Mouse (Mus musculus): ENCODE results near the gene Slc1a2. TPM values are rescaled to one million over a fixed set of nuclear protein-coding genes. Genes with fewer than 3 reads are reported as not detected.

Gene Slc1a2
- not detected for polyA plus RNA-seq (2012; fragmentation: generic; extraction: Trizol)
- long read RNA-seq, experiment 1: 0 reads
- long read RNA-seq, experiment 2: 0 reads

DNA sequence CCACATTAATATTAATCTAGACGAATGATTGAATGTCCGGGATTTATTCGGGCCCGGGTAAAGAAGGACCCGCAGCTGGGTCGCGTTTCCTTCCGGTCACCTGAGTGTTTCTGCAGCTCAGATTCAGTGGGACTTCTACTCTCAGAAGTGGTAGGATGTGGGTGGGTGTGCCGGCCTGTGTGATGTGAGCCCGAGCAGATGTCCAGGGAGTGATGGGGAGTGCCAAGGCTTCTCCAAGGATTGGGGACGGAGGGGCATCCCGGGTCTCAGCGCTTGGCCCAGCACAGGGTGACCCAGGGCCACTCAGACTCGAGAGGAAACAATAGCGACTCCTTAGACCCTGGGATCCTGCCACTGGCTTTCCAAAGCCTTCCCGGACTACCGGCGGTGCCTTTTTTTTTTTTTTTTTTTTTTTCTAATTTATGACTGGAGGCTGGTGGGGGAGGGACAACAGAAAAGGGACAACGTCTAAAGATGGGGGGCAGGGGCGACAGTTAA lies at the start of gene Slc1a2:
TSS of gene Slc1a2 (plus strand) at position 497 of the 498 bp plus-strand sequence.
- Histone ChIP-seq H3K4me3 (ENCODE audit: insufficient read depth, poor library complexity, severe bottlenecking) (no peak within 1 kb of the TSS), H3K36me3 (ENCODE audit: control insufficient read depth, insufficient read depth) (no peaks in the 10 kb centered on the region), H3ac (ENCODE audit: control insufficient read depth, insufficient read length, low read depth) (no peak within 1 kb of the TSS), H3K79me2 (ENCODE audit: control insufficient read depth, insufficient read depth) (no peaks in the 10 kb centered on the region), H3K27me3 (ENCODE audit: control insufficient read depth, insufficient read depth, insufficient read length) (peaks cover 43% of the 10 kb centered on the region), H3K79me3 (ENCODE audit: low read depth) (no peaks in the 10 kb centered on the region)
- TF ChIP-seq USF1 (IDR thresholded peaks at IDR 0.05; ENCODE audit: low read depth) (no peak), CTCF (IDR thresholded peaks at IDR 0.05; ENCODE audit: control insufficient read depth, insufficient read depth, insufficient read length) (no peak), CEBPB (IDR thresholded peaks at IDR 0.05; ENCODE audit: low read depth) (no peak), MAX (IDR thresholded peaks at IDR 0.05) (no peak), FOSL1 (IDR thresholded peaks at IDR 0.05; ENCODE audit: insufficient read depth, low read length, poor library complexity, severe bottlenecking) (no peak), MYOG (IDR thresholded peaks at IDR 0.05; ENCODE audit: control insufficient read depth, extremely low read depth, insufficient read length) (no peak), MYOD1 (IDR thresholded peaks at IDR 0.05; ENCODE audit: control insufficient read depth, insufficient read length, low read depth) (no peak)

DNA sequence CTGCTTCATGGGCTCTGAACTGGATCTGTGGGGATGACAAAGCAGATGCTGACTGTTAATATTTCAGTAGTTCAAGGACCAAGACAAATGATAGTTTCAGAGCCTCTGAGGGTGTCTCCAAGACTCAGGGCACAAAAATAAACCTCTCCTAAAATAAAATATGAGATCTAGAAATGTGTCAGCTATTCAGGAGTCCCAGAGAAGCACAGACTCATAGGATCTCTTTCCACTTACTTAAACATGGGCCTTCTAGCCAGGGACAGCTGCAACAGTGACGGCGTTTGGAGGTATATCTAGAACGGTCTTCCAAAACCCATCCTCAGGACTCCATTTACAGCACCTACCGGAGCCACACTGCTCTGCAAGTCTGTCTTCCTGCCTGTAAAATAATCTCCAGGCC lies 48.0 kb upstream of the Slc1a2 start:
- no peak overlapping the region for H3ac ChIP-seq (ENCODE audit: control insufficient read depth, insufficient read length, low read depth)
- H3K79me3 ChIP-seq (ENCODE audit: low read depth): no peaks in the 10 kb centered on the region
- H3K36me3 ChIP-seq (ENCODE audit: control insufficient read depth, insufficient read depth): no peaks in the 10 kb centered on the region
- H3K27me3 ChIP-seq (ENCODE audit: control insufficient read depth, insufficient read depth, insufficient read length): peaks cover 16% of the 10 kb centered on the region
- H3K79me2 ChIP-seq (ENCODE audit: control insufficient read depth, insufficient read depth): no peaks in the 10 kb centered on the region
- TF ChIP-seq CTCF (IDR thresholded peaks at IDR 0.05; ENCODE audit: control insufficient read depth, insufficient read depth, insufficient read length): no peak
- no peak for TF ChIP-seq MYOD1 (IDR thresholded peaks at IDR 0.05; ENCODE audit: control insufficient read depth, insufficient read length, low read depth)
- no peak for TF ChIP-seq USF1 (IDR thresholded peaks at IDR 0.05; ENCODE audit: low read depth)
- TF ChIP-seq MYOG (IDR thresholded peaks at IDR 0.05; ENCODE audit: control insufficient read depth, extremely low read depth, insufficient read length): no peak
- no peak for TF ChIP-seq MAX (IDR thresholded peaks at IDR 0.05)
- no peak for TF ChIP-seq CEBPB (IDR thresholded peaks at IDR 0.05; ENCODE audit: low read depth)
- TF ChIP-seq FOSL1 (IDR thresholded peaks at IDR 0.05; ENCODE audit: insufficient read depth, low read length, poor library complexity, severe bottlenecking): no peak
- H3K4me3 ChIP-seq (ENCODE audit: insufficient read depth, poor library complexity, severe bottlenecking): no peak overlapping the region

DNA sequence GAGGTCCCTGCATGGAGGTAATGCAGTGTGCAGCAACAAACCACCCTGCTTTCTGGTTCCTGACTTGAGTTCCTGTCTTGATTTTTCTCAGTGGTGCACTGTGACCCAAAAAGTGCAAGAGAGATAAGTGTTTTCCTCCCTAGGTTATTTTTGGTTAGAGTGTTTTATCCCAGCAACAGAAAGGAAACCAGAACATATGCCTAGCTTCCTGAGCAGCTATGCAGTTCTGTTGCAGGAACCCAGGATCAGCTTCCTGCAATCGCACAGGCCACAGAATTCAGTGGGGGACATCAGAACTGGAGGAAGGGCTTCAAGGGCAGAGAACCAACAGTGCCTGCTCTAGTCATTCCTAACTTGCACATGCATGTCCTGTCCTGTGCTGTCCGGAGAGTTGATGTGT lies 41.8 kb upstream of the Slc1a2 start:
- Histone ChIP-seq H3K36me3 (ENCODE audit: control insufficient read depth, insufficient read depth) (no peaks in the 10 kb centered on the region), H3K4me3 (ENCODE audit: insufficient read depth, poor library complexity, severe bottlenecking) (no peak overlapping the region), H3ac (ENCODE audit: control insufficient read depth, insufficient read length, low read depth) (no peak overlapping the region), H3K79me2 (ENCODE audit: control insufficient read depth, insufficient read depth) (no peaks in the 10 kb centered on the region), H3K27me3 (ENCODE audit: control insufficient read depth, insufficient read depth, insufficient read length) (peaks cover 22% of the 10 kb centered on the region), H3K79me3 (ENCODE audit: low read depth) (no peaks in the 10 kb centered on the region)
- TF ChIP-seq FOSL1 (IDR thresholded peaks at IDR 0.05; ENCODE audit: insufficient read depth, low read length, poor library complexity, severe bottlenecking) (no peak), MAX (IDR thresholded peaks at IDR 0.05) (no peak), MYOG (IDR thresholded peaks at IDR 0.05; ENCODE audit: control insufficient read depth, extremely low read depth, insufficient read length) (no peak), CEBPB (IDR thresholded peaks at IDR 0.05; ENCODE audit: low read depth) (no peak), CTCF (IDR thresholded peaks at IDR 0.05; ENCODE audit: control insufficient read depth, insufficient read depth, insufficient read length) (no peak), MYOD1 (IDR thresholded peaks at IDR 0.05; ENCODE audit: control insufficient read depth, insufficient read length, low read depth) (no peak), USF1 (IDR thresholded peaks at IDR 0.05; ENCODE audit: low read depth) (no peak)

DNA sequence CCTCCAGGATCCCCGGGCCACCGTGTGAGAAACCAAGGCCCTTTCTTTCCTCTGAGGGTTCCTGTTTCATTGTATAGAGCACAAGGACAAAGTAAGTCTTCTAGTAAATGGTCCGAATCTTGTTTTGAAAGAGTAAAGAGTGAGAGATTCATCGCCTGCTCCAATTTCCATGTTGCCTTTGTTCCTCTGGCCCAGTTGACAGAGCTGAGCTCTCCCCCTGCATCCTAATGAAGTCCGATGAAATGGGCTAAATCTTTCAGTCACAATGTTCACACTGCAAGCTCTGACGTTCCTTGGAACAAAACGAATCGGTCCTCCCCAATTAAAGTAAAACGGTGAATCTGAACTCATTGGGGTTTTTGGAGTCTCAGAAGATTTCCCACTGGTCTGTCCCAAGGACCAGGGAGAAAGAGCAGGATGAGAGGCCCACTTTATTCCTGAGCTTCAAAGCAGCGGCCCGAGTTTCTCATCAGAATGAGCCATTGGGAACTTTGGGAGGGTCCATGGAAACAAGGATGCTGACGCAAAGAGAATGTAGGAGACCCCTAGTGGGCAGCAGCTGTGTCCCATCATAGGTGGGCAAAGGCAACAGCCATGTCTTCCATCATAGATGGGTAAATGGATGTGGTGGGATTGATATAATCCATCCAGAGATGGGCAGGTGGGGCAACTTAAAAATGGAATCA lies 37.6 kb upstream of the Slc1a2 start:
- no peaks in the 10 kb centered on the region for H3K36me3 ChIP-seq (ENCODE audit: control insufficient read depth, insufficient read depth)
- H3K79me2 ChIP-seq (ENCODE audit: control insufficient read depth, insufficient read depth): no peaks in the 10 kb centered on the region
- H3ac ChIP-seq (ENCODE audit: control insufficient read depth, insufficient read length, low read depth): no peak overlapping the region
- no peak for TF ChIP-seq CEBPB (IDR thresholded peaks at IDR 0.05; ENCODE audit: low read depth)
- no peak for TF ChIP-seq MYOD1 (IDR thresholded peaks at IDR 0.05; ENCODE audit: control insufficient read depth, insufficient read length, low read depth)
- TF ChIP-seq MAX (IDR thresholded peaks at IDR 0.05): no peak
- TF ChIP-seq USF1 (IDR thresholded peaks at IDR 0.05; ENCODE audit: low read depth): no peak
- no peak for TF ChIP-seq FOSL1 (IDR thresholded peaks at IDR 0.05; ENCODE audit: insufficient read depth, low read length, poor library complexity, severe bottlenecking)
- TF ChIP-seq MYOG (IDR thresholded peaks at IDR 0.05; ENCODE audit: control insufficient read depth, extremely low read depth, insufficient read length): no peak
- TF ChIP-seq CTCF (IDR thresholded peaks at IDR 0.05; ENCODE audit: control insufficient read depth, insufficient read depth, insufficient read length): no peak
- H3K27me3 ChIP-seq (ENCODE audit: control insufficient read depth, insufficient read depth, insufficient read length): peaks cover 14% of the 10 kb centered on the region
- H3K79me3 ChIP-seq (ENCODE audit: low read depth): no peaks in the 10 kb centered on the region
- no peak overlapping the region for H3K4me3 ChIP-seq (ENCODE audit: insufficient read depth, poor library complexity, severe bottlenecking)

DNA sequence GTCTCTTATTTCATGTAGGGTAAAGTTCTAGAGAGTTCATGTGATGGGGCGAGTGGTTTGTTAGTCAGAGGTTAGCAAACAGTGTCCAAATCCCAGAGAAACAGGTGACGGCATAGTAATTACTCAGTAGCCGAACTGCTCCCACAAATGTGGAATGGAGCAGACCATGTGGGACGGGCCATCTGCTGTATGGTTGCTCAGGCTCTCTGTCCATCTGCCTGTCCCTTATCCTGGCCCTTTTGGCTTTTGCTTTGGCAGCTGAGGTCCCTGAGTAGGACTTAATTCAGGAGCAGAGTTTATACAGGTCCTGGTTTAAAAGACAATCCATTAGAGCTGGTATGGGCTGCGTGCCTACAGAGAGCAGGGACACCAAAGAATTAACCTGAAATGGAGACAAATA lies 36.3 kb upstream of the Slc1a2 start:
- Histone ChIP-seq H3K79me2 (ENCODE audit: control insufficient read depth, insufficient read depth) (no peaks in the 10 kb centered on the region), H3K4me3 (ENCODE audit: insufficient read depth, poor library complexity, severe bottlenecking) (no peak overlapping the region), H3K79me3 (ENCODE audit: low read depth) (no peaks in the 10 kb centered on the region), H3K36me3 (ENCODE audit: control insufficient read depth, insufficient read depth) (no peaks in the 10 kb centered on the region), H3K27me3 (ENCODE audit: control insufficient read depth, insufficient read depth, insufficient read length) (peaks cover 5% of the 10 kb centered on the region), H3ac (ENCODE audit: control insufficient read depth, insufficient read length, low read depth) (no peak overlapping the region)
- TF ChIP-seq MYOG (IDR thresholded peaks at IDR 0.05; ENCODE audit: control insufficient read depth, extremely low read depth, insufficient read length): no peak
- TF ChIP-seq MYOD1 (IDR thresholded peaks at IDR 0.05; ENCODE audit: control insufficient read depth, insufficient read length, low read depth): no peak
- no peak for TF ChIP-seq FOSL1 (IDR thresholded peaks at IDR 0.05; ENCODE audit: insufficient read depth, low read length, poor library complexity, severe bottlenecking)
- TF ChIP-seq CTCF (IDR thresholded peaks at IDR 0.05; ENCODE audit: control insufficient read depth, insufficient read depth, insufficient read length): no peak
- TF ChIP-seq CEBPB (IDR thresholded peaks at IDR 0.05; ENCODE audit: low read depth): no peak
- TF ChIP-seq USF1 (IDR thresholded peaks at IDR 0.05; ENCODE audit: low read depth): no peak
- no peak for TF ChIP-seq MAX (IDR thresholded peaks at IDR 0.05)
